Mouse (Mus musculus) NIH3T3 (cell line): ENCODE measurements around the gene Slc35e3.

ENCODE experiments used
- DNase-seq: peaks from one replicate; pipeline ENCODE4 v3.0.0-alpha.2; 2012; ENCODE audit warnings: low read depth

Gene Slc35e3

GRCm38 (mm10) chr10:117746297-117746883 is at the start of gene Slc35e3:
Gene Slc35e3 (minus strand): TSS chr10:117746365.
- peak; percentile 99 for DNase-seq

DNA sequence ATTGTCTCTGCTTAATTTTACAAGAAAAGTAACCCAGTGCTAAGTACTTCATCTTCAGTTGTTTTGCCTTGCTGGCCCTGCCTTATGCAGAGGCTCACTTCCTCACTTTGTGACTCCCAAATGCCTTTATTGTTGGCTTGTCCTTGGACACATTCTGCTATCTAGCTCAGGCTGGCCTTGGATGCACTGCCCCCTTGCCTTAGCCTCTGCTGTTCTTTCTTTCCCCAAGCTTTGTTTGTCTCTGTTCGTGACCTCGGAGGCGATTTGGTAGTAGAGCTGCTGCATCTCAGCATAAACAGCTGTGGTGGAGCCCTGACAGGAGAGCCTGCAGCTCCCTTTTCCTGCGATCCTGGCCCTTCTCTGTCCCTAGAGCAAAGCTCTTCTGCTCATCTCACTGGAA is 49.0 kb upstream of the Slc35e3 start:
- no peak for DNase-seq

- DNase-seq: peak; percentile 28
These were observed 47.4 kb upstream of the Slc35e3 start for GRCm38 (mm10) chr10:117793436-117794030.

GRCm38 (mm10) chr10:117792141-117793091 is 46.3 kb upstream of the Slc35e3 start, which contains the start of gene Nup107:
Gene Nup107 (minus strand): TSS chr10:117792705.
- peak; percentile 100 for DNase-seq

DNA sequence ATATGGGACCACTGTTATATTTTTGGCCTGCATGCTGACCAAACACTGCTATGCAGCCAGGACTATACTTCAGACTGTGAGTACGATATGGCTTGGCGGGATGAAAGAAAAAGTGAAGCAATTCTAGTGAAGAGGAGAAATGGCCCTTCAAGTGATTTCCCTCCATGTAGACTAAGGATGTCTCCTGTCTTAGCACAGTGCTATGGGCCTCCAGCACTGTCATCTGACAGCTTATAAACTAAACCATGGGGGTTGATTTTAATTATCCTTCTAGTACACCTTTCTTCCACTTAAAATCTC is 45.0 kb upstream of the Slc35e3 start:
- no peak for DNase-seq

- no peak for DNase-seq
These were observed 44.4 kb upstream of the Slc35e3 start for GRCm38 (mm10) chr10:117790421-117791170.

DNA sequence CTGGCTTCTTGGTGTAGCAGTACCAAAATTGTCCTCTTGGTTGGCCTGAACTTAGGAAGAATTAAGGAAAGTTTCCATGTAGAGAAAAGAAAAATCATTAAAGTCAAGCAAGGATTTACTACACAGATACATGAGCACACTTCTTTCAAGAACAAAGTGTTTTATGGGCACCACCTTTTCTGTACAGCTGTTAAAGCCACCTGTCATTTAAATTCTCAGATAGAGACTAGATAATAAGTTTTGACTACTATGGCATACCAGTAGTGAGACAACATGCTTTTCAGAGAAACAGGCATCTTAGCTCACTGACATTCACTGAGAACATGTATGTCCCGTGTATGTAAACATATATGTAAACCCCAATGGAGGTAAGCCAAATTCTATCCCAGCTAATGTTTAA is 43.8 kb upstream of the Slc35e3 start:
- no peak for DNase-seq

- DNase-seq: no peak
These were observed 38.5 kb upstream of the Slc35e3 start for GRCm38 (mm10) chr10:117784646-117785045.

- no peak for DNase-seq
These were observed 37.7 kb upstream of the Slc35e3 start for GRCm38 (mm10) chr10:117783786-117784420.

DNA sequence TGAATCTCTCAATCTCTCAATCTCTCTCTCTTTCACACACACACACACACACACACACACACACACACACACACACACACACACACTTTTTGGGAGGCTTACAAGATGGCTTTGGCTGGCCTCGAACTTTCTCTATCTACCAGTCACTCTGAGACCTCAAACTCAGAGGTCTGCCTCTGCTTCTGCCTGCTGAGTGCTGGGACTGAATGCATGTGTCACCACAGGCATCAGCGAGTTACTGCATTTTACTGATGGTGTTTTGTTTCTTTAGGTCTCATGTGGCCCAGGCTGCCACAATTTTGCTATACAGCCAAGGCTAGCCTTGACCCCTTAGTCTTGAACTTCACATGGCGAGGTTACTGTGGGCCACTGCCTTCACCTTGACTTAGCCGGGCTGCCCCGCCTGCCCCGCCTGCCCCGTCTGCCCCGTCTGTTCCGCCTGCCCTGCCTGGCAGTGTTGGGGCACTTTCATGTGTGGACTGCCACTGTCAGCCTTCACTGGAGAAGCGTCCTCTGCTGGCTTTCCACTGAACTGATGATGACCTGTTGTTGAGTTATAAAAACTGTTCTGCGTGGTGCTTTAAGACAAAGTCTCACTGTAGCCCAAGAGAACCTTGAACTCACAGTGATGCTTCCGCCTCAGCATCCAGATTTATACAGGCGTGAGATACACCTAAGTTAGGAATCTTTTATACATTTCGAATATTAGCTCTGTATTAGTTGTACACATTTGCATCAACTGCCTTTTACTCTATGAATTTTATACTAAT is 36.5 kb upstream of the Slc35e3 start:
- DNase-seq: no peak

DNA sequence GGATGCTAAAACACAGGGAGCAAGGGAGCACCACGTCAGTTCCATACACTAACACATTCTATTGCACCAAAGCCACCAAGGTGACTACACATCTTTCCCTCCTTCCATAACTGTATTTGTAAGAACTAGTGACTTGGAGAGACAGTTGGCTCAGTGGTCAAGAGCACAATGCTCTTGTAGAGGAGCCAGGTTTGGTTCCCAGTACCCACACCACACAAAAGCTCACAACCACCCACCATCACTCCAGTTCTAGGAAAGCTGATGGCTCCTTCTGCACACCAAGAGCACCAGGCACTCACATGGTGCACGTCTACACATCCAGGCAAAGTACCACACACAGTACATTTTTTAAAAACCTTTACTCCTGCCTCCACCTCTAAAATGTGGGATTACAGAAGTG is 35.9 kb upstream of the Slc35e3 start:
- no peak for DNase-seq

DNA sequence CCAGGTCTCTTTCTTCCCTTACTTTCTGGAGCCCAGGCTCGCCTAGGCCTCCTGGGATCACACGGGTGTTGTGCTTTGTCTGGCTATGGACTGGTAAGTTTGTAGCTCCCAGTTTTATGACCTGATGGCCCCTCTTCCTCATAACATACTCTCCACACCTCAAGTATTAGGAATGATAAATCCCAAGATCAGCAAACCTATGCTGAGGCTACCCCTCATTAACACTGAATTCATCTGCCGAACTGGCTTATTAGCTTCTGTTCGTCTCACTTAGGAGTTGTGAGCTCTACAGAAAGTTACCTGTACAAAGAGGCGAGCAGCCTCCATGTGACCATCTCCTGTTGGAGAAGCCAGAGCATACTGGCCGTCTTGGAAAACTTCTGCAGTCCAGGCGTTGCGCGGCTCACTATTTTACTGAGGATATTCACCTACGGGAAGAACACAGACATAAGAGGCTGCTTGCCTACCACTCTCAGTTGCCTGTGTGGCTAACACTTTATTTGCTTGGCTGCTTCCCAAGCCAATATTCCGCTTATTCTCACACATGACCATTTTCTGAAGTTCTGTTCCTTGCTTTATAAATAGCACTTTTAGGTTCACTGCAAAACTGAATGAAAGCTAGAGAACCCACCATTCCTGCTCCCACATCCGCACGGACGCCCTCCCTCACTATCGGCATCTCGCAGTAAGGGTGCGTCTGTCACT is 35.0 kb upstream of the Slc35e3 start:
- DNase-seq: no peak

GRCm38 (mm10) chr10:117780306-117780911 is 34.2 kb upstream of the Slc35e3 start:
- DNase-seq: no peak

DNA sequence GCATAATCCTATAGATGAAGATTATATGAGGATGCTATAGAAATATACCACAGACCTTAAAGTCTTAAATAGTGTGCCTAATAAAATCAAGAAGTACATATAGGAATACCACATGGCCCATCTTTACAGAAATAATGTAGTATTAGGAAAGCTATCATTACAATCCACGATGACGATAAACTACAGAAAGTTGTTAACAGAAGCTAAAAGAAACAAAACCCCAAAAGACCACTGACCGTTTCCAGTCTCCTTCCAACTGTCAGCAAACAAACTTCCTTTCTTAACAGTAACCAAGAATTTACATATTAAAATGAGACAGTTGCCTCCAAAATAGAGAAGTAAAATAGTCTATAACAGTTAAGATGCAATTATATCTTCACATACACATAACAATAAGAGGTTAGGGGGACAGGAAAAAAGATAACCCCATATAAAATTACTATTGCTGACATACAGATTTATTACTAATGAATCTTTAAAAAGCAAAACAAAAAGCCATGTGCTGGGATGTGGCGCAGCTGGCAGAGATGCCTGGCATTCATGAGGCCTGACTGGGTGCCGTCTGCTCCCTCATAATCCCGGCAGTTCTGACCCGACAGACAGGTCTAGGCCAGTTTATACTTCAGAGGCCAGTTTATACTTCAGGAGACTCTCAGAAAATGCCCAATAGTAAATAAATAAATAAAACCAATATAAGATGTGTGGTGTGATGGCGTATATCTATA is 33.6 kb upstream of the Slc35e3 start:
- DNase-seq: no peak

DNA sequence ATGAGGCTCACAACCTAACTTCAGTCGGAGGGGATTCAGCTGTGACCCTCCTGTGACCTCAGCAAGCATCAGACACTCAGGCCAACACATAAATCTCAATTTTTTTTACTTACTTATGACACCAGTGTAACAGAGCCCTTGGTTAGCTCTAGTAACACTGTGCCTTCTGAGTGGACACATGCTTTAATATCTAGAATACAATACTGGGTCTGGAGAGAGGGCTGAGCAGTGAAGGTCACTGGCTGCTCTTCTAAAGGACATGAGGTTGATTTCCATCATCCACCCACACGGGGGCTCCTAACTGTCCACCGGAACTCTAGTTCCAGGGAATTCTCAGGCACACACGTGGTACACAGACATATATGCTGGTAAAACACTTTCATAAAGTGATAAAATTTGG is 32.8 kb upstream of the Slc35e3 start:
- no peak for DNase-seq

GRCm38 (mm10) chr10:117778328-117778910 is 32.3 kb upstream of the Slc35e3 start:
- DNase-seq: no peak

- DNase-seq: no peak
These were observed 31.5 kb upstream of the Slc35e3 start for GRCm38 (mm10) chr10:117777501-117778327.

DNA sequence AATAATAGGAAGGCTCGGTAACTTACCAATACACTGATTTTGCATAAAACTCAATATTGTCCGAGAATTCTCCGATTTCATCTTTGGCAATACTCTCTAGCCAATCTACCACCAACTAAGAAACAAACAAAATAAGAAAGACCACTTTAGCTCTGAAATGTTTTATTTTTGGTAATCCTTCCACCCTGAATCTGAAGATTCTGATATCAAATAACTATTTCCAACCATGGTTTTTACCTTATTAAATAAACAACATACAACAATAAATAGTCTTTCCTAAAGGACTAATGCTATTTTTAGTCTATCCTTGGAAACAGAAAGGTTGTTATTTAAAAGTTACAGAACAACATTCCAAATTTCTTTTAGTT is 30.9 kb upstream of the Slc35e3 start:
- DNase-seq: no peak
